Mouse (Mus musculus) midbrain, postnatal 0 days (tissue): ENCODE measurements around the gene Rab7. TPM values are rescaled to one million over a fixed set of nuclear protein-coding genes. Genes with fewer than 3 reads are reported as not detected.

Source experiments
- ATAC-seq: fragments of 200-750 bp; cut with Nextera tagmentation; 2 replicates; pipeline ENCODE4 v1.8.0; 2017; ENCODE audit warnings: moderate number of reproducible peaks, mild to moderate bottlenecking, moderate TSS enrichment, moderate library complexity; ENCODE audit not compliant: low FRiP score
- DNase-seq: peaks from one replicate; pipeline ENCODE4 v3.0.0-alpha.2; 2015; ENCODE audit warnings: low spot score
- H3K27ac ChIP-seq: fragments of 300-500 bp; sonication (generic); 2 replicates; pipeline ENCODE4 v1.5.1; 2014; ENCODE audit warnings: low read depth, mild to moderate bottlenecking, low read length, mixed read lengths
- H3K27me3 ChIP-seq: fragments of 300-500 bp; sonication (generic); 2 replicates; pipeline ENCODE4 v1.6.1; 2014; ENCODE audit warnings: low read length, control low read depth, mixed read lengths; ENCODE audit not compliant: insufficient read depth
- H3K36me3 ChIP-seq: fragments of 300-500 bp; sonication (generic); 2 replicates; pipeline ENCODE4 v1.6.1; 2014; ENCODE audit warnings: low read length, control low read depth, mixed read lengths; ENCODE audit not compliant: insufficient read depth
- H3K4me1 ChIP-seq: fragments of 300-500 bp; sonication (generic); 2 replicates; pipeline ENCODE4 v1.6.1; 2014; ENCODE audit warnings: mild to moderate bottlenecking, control low read depth, antibody characterized with exemption, low read length, mixed read lengths; ENCODE audit not compliant: insufficient read depth
- H3K4me2 ChIP-seq: fragments of 300-500 bp; sonication (generic); 2 replicates; pipeline ENCODE4 v1.6.1; 2014; ENCODE audit warnings: low read depth, mild to moderate bottlenecking, low read length, mixed read lengths; ENCODE audit not compliant: poor library complexity, severe bottlenecking
- H3K4me3 ChIP-seq: fragments of 300-500 bp; sonication (generic); 2 replicates; pipeline ENCODE4 v1.5.1; 2014; ENCODE audit warnings: low read depth, mild to moderate bottlenecking, low read length, moderate library complexity
- H3K9ac ChIP-seq: fragments of 300-500 bp; sonication (generic); replicated peaks from 2 replicates; pipeline ENCODE4 v1.6.1; 2014; ENCODE audit warnings: mild to moderate bottlenecking, low read length, moderate library complexity, mixed read lengths; ENCODE audit not compliant: poor library complexity, severe bottlenecking
- H3K9me3 ChIP-seq: fragments of 300-500 bp; sonication (generic); 2 replicates; pipeline ENCODE4 v1.6.1; 2016; ENCODE audit warnings: low read length, control low read depth
- CTCF ChIP-seq: IDR thresholded peaks from 2 replicates; pipeline ENCODE4 v1.5.1; 2016; ENCODE audit warnings: antibody characterized with exemption, mild to moderate bottlenecking
- WGBS: fragments of 180-500 bp; shearing (Covaris S2); extraction: QIAGEN DNeasy Blood & Tissue Kit; methylation state at CpG from one replicate; pipeline ENCODE4 v1.1.7; 2014; 5-methylcytosine and 5-hydroxymethylcytosine counted together
- polyA plus RNA-seq: library from polyadenylated mRNA; unstranded; fragments of >200 nt; fragmentation: Nextera tagmentation; extraction: Ambion mirVana; gene quantifications from 2 replicates; pipeline ENCODE4 v1.2.1, GENCODE M21; 2015
- total RNA-seq: library from RNA; depleted of rRNA; stranded (reverse); fragments of >200 nt; gene quantifications from 2 replicates; pipeline ENCODE4 v1.2.3, GENCODE M21; 2014

The Rab7 gene
- total and polyA plus RNA-seq, 2 experiments from 2014 or later = 87.5 to 356 TPM

DNA sequence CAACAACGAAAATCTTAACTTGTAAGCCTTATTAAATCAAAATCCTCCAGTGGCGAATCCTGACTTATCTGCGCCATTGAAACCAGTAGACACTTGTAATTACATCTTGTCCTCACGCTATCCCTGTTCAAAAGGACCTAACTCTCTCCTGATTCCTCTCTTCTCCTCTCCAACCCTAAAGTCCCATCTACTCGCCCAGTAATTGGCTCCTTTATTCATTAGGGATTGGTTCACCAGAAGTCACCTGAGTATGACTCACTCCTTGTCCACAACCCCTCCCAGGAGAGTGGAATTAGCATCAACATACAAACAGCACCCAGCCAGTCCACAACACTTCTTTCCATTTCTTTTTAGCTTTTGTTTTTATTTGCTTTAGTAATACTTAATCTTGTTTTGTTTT lies 14.8 kb upstream of the Rab7 start:
- H3K27me3 ChIP-seq = no peaks in the 10 kb centered on the region; the same call in 1 of the 2 replicates
- 85% methylated on average over 5 of the region's 5 CpGs for WGBS
- H3K36me3 ChIP-seq = no peaks in the 10 kb centered on the region
- H3K4me2 ChIP-seq = no peak overlapping the region
- no peaks in the 10 kb centered on the region for H3K4me1 ChIP-seq
- H3K9ac ChIP-seq = no peak overlapping the region
- DNase-seq (no peak), ATAC-seq (no peak)
- no peaks in the 10 kb centered on the region for H3K9me3 ChIP-seq
- TF ChIP-seq CTCF = no peak
- no peak overlapping the region for H3K27ac ChIP-seq
- H3K4me3 ChIP-seq = no peak overlapping the region

DNA sequence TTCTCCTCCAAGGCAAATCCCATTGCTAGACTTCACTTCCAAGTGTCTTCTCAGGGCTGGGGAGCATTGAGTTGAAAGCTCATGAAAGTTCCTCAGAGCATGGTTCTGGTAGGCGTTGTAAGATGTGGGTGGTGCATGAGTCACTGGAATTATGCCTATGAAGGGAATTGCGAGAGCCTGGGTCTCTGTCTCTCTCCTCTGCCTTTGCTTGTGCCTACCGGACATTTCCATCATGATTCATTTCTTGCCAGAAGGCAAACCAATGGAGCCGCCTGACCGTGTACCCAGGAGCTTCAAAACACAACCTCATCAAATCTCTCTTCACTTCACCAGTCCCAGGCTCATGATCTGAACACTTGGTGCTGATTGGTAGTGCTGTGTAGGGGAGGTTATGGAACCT lies 11.8 kb upstream of the Rab7 start:
- Histone ChIP-seq H3K4me3 (no peak overlapping the region), H3K4me1 (no peaks in the 10 kb centered on the region), H3K36me3 (no peaks in the 10 kb centered on the region), H3K9me3 (no peaks in the 10 kb centered on the region), H3K4me2 (no peak overlapping the region), H3K27ac (no peak overlapping the region), H3K27me3 (peaks cover 9% of the 10 kb centered on the region; the same call in 1 of the 2 replicates), H3K9ac (no peak overlapping the region)
- ATAC-seq (no peak), DNase-seq (no peak)
- 93% methylated on average over 5 of the region's 5 CpGs for WGBS
- no peak for TF ChIP-seq CTCF

DNA sequence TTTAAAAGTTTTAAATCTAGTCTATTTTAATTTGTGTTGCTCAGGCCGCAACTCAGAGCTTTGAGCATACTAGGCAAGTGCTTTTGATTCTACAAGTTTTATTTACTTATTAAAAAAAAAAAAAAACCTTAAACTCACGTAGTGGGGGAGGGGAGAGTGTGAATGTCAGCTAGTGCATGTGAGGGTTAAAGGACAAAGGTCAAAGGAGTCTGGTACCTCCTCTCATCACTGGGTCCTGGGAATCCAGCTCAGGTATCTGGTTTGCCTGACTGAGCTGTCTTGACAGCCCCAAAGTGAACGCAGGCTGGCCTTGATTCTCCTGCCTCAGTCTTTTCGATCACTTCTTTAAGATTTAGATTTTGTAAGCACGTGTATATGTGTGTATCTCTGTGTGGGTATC lies 10.6 kb upstream of the Rab7 start:
- DNase-seq (no peak), ATAC-seq (no peak)
- TF ChIP-seq CTCF = no peak
- no peaks in the 10 kb centered on the region for H3K4me1 ChIP-seq
- no peak overlapping the region for H3K4me3 ChIP-seq
- H3K27me3 ChIP-seq = peaks cover 9% of the 10 kb centered on the region; the same call in 1 of the 2 replicates
- 77% methylated on average over 5 of the region's 5 CpGs for WGBS
- no peaks in the 10 kb centered on the region for H3K36me3 ChIP-seq
- no peak overlapping the region for H3K27ac ChIP-seq
- no peak overlapping the region for H3K4me2 ChIP-seq
- H3K9me3 ChIP-seq = no peaks in the 10 kb centered on the region
- H3K9ac ChIP-seq = no peak overlapping the region

DNA sequence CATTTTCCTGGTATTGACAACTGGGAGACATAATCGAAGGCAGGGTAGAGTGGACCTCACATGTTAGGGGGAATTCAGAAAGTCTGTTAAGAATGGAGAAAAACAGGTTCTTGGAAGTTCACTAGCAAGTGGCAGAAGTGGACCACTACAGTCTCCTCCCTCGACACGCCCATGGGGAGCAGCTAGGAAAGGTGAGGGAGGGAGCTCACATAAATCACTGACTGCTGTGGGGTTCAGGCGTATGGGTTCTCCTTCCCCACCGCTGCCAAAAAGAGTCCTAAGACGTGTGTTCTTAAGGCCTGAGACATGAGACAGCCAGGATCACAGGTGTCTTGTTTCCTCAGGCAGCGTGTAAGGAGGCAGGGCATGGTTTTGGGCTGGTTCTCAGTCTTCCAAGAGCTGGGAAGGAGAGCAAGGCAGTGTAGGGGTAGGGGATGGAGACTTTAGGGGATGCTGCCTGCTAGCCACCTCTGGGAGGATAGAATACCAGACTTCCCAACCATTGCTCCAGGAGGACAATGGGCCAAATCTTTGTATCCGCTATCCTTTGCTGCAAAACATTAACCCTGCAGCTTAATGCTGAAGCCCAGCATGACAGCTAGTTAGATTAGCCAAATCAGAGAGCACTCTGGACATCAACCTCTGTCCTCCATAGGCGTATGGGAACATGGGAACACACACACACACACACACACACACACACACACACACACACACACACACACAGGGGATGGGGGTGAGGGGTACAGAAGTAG lies 9.2 kb upstream of the Rab7 start:
- DNase-seq (no peak), ATAC-seq (no peak)
- Histone ChIP-seq H3K27me3 (peaks cover 9% of the 10 kb centered on the region; the same call in 1 of the 2 replicates), H3K27ac (no peak overlapping the region), H3K9me3 (no peaks in the 10 kb centered on the region), H3K9ac (no peak overlapping the region), H3K4me1 (no peaks in the 10 kb centered on the region), H3K4me2 (no peak overlapping the region), H3K4me3 (no peak overlapping the region), H3K36me3 (no peaks in the 10 kb centered on the region)
- no peak for TF ChIP-seq CTCF
- WGBS = 66% methylated on average over 9 of the region's 9 CpGs

DNA sequence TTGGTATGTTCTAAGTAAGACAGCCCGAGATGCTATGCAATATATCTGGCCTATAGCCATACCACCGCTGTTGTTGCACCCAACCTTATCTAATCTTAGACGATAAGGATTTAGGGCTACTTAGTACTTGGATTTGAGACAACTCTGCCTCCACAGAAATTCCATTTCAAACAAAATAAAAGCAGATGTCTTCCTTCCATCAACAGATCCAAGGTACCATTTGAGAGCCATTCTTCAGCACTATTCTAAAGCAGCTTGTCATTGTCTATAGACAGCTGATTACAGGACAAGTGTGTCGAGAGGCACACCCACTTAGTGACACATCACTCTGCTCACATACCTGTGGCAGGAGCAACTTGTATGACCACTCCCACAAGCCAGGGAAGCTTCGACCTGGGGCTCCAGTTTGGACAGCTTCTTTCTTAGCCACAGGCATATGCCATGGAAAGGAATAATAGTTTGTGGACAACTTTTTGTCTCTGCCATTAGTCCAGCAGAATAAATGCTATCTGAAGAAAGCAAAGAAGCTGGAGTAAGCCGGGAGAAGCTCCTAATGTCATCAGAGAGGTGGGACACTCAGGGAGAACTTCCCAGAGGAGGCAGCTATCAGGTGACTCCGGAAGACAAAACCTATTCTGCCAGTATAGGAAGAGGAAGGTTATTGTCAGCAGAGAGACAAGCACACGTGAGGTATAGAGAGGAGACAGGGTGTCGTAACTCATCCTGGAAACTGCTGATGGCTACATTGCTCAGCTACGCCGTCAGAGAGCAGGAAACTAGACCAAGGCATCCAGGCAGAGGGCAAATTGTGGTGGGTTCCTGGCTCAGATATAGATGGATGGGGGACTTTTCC lies 8.4 kb upstream of the Rab7 start:
- Histone ChIP-seq H3K4me2 (no peak overlapping the region), H3K27me3 (peaks cover 9% of the 10 kb centered on the region; the same call in 1 of the 2 replicates), H3K4me1 (no peaks in the 10 kb centered on the region), H3K27ac (no peak overlapping the region), H3K9me3 (no peaks in the 10 kb centered on the region), H3K9ac (no peak overlapping the region), H3K4me3 (no peak overlapping the region), H3K36me3 (no peaks in the 10 kb centered on the region)
- ATAC-seq (no peak), DNase-seq (no peak)
- 74% methylated on average over 11 of the region's 11 CpGs for WGBS
- TF ChIP-seq CTCF = no peak

DNA sequence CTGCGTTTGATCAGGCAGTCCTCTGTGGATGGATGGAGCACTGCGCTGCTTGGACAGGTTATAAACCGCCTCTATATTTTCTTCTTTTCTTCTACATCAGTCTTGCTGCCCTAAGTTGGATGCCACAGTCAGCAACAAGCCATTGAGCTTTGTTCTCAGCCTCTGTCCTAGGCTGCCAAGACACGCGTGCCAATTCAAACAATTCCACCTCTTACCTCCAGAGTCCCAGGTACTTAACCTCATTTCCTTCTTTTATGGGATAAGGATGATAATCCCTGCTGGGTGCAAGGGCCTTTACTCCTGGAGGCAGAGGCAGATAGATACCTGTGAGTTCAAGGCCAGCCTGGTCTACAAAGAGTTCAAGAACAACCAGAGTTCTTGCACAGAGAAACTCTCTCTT lies 6.1 kb upstream of the Rab7 start:
- Histone ChIP-seq H3K4me3 (no peak overlapping the region), H3K27ac (no peak overlapping the region), H3K36me3 (no peaks in the 10 kb centered on the region), H3K27me3 (peaks cover 9% of the 10 kb centered on the region; the same call in 1 of the 2 replicates), H3K4me2 (no peak overlapping the region), H3K9me3 (no peaks in the 10 kb centered on the region), H3K9ac (no peak overlapping the region), H3K4me1 (no peaks in the 10 kb centered on the region)
- ATAC-seq (no peak), DNase-seq (no peak)
- 94% methylated on average over 5 of the region's 5 CpGs for WGBS
- no peak for TF ChIP-seq CTCF
